Mouse (Mus musculus) brain, embryonic 14.5 days (tissue): ENCODE measurements around the gene Fry. TPM values are rescaled to one million over a fixed set of nuclear protein-coding genes. Genes with fewer than 3 reads are reported as not detected.

Experiments used
- DNase-seq: peaks from one replicate; pipeline ENCODE4 v3.0.0-alpha.2; 2011; ENCODE audit warnings: low read depth
- CTCF ChIP-seq: fragments of 200-500 bp; IDR thresholded peaks from 2 replicates; pipeline ENCODE4 v1.5.1; 2012; ENCODE audit warnings: inconsistent platforms, mild to moderate bottlenecking, moderate library complexity, borderline replicate concordance; ENCODE audit not compliant: insufficient read depth, insufficient read length; ENCODE audit errors: extremely low read depth
- POLR2A ChIP-seq: fragments of 200-500 bp; IDR thresholded peaks from 2 replicates; pipeline ENCODE4 v1.6.1; 2012; ENCODE audit warnings: mild to moderate bottlenecking, inconsistent platforms, borderline replicate concordance; ENCODE audit not compliant: poor library complexity, insufficient read depth, insufficient read length, severe bottlenecking; ENCODE audit errors: extremely low read depth
- polyA plus RNA-seq: library from polyadenylated mRNA; depleted of rRNA; stranded (reverse); fragments of >200 nt; gene quantifications from 2 replicates; pipeline ENCODE4 v1.2.3, GENCODE M21; 2012; rRNA removed

Fry gene
- polyA plus RNA-seq, 1 experiment: 61.6 TPM

DNA sequence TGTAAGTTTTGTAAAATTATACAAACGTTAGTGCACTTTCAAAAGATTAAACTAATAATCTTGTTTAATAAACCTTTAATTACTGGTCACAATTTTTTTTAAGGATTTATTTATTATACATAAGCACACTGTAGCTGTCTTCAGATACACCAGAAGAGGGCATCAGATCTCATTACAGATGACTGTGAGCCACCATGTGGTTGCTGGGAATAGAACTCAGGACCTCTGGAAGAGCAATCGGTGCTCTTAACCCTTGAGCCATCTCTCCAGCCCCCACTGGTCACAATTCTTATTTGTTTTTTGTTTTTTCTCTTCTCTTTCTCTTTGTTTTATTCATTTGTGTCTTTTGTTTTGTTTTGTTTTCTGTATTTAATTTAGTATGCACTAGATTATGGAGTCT, 406.8 kb downstream of the Fry start:
- no peak for TF ChIP-seq POLR2A
- TF ChIP-seq CTCF: no peak
- no peak for DNase-seq

DNA sequence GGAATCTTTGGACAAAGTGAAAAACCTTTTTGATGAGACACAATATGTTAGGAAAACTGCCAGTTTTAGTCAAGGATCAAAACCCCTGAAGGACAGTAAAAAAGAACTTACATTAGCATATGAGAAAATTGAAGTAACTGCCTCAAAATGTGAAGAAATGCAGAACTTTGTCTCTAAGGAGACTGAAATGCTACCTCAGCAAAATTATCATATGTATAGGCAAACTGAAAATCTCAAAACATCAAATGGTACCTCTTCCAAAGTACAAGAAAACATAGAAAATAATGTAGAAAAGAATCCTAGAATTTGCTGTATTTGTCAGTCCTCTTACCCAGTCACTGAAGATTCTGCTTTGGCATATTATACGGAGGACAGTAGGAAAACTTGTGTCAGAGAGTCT, 422.9 kb downstream of the Fry start:
- TF ChIP-seq CTCF (no peak), POLR2A (no peak)
- no peak for DNase-seq

DNA sequence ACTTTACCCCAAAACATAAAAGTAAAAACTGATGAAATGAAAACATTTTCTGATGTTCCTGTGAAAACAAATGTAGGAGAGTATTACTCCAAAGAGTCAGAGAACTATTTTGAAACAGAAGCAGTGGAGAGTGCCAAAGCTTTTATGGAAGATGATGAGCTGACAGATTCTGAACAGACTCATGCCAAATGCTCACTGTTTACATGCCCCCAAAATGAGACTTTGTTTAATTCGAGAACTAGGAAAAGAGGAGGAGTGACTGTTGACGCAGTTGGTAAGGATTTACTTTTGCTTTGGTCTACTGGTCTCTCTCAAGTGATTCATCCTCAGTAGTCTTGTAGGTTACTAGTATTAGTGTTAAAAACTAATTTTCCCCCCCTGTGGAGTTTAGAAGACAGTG, 424.7 kb downstream of the Fry start:
- no peak for TF ChIP-seq POLR2A
- no peak for TF ChIP-seq CTCF
- DNase-seq: no peak

Other genes starting within 250 kb of the Fry start
- gene Rxfp2, start 100.0 kb upstream of the Fry start, polyA plus RNA-seq: 0.78 and 1.1 TPM in 2 replicates